Mouse (Mus musculus) kidney, embryonic 15.5 days (tissue): ENCODE results near the gene Gm4305. TPM values are rescaled to one million over a fixed set of nuclear protein-coding genes. Genes with fewer than 3 reads are reported as not detected.
"Not testable (repeated sequence)": the region's sequence is repeated elsewhere in the genome, so short reads cannot be mapped to it uniquely, and the experiment has no call there.

ENCODE experiments used
- ATAC-seq: fragments of 200-750 bp; cut with Nextera tagmentation; replicated peaks from 2 replicates; pipeline ENCODE4 v1.8.0; 2017; ENCODE audit warnings: moderate TSS enrichment; ENCODE audit not compliant: low FRiP score
- H3K27ac ChIP-seq: fragments of 300-500 bp; sonication (generic); 2 replicates; pipeline ENCODE4 v1.5.1; 2015; ENCODE audit warnings: mild to moderate bottlenecking, inconsistent platforms
- H3K27me3 ChIP-seq: fragments of 300-500 bp; sonication (generic); 2 replicates; pipeline ENCODE4 v1.6.1; 2015; ENCODE audit warnings: inconsistent platforms
- H3K36me3 ChIP-seq: fragments of 300-500 bp; sonication (generic); 2 replicates; pipeline ENCODE4 v1.6.1; 2015; ENCODE audit warnings: inconsistent platforms
- H3K4me1 ChIP-seq: fragments of 300-500 bp; sonication (generic); 2 replicates; pipeline ENCODE4 v1.6.1; 2015; ENCODE audit warnings: inconsistent platforms
- H3K4me2 ChIP-seq: fragments of 300-500 bp; sonication (generic); 2 replicates; pipeline ENCODE4 v1.6.1; 2015; ENCODE audit warnings: moderate library complexity, mild to moderate bottlenecking, inconsistent platforms
- H3K4me3 ChIP-seq: fragments of 300-500 bp; sonication (generic); replicated peaks from 2 replicates; pipeline ENCODE4 v1.5.1; 2015; ENCODE audit warnings: mild to moderate bottlenecking, inconsistent platforms
- H3K9ac ChIP-seq: fragments of 300-500 bp; sonication (generic); 2 replicates; pipeline ENCODE4 v1.6.1; 2015; ENCODE audit warnings: mild to moderate bottlenecking, inconsistent platforms
- H3K9me3 ChIP-seq: fragments of 300-500 bp; sonication (generic); replicated peaks from 2 replicates; pipeline ENCODE4 v1.6.1; 2016; ENCODE audit warnings: inconsistent platforms
- WGBS: fragments of 180-500 bp; shearing (Covaris S2); methylation state at CpG from one replicate; pipeline ENCODE4 v1.1.7; 2015; ENCODE audit warnings: mixed read lengths; 5-methylcytosine and 5-hydroxymethylcytosine counted together
- polyA plus RNA-seq: library from polyadenylated mRNA; unstranded; fragments of >200 nt; fragmentation: Nextera tagmentation; extraction: Ambion mirVana; gene quantifications from 2 replicates; pipeline ENCODE4 v1.2.1, GENCODE M21; 2015

Gene Gm4305
- polyA plus RNA-seq, result not detected in 2 replicates

DNA sequence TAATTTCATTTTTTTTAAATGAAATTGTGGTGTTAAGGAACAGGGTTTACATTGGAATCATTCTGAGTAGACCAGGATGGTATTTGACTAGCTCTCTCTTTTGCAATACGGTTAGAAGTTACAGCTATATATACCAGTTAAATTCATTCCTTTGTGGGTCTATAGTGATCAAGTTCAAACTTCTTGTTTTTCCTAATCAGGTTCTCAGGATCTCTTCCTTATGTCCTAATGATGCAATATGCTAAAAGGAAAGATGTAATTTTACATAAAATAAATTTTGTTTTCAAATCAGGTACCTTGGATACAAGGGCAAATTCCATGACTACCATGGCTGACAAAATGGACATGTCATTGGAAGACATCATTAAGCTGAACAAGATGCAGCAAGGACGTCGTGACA is at the start of gene Gm4305:
Gene Gm4305, plus strand, starts transcription at position 301 of the 400 bp plus-strand sequence.
- H3K9me3 ChIP-seq, H3K9ac ChIP-seq, H3K4me1 ChIP-seq, H3K27ac ChIP-seq, H3K27me3 ChIP-seq, H3K36me3 ChIP-seq, H3K4me2 ChIP-seq, ATAC-seq, H3K4me3 ChIP-seq: not testable (repeated sequence)
- WGBS, result no CpG with 5 or more reads among the region's 3 CpGs

DNA sequence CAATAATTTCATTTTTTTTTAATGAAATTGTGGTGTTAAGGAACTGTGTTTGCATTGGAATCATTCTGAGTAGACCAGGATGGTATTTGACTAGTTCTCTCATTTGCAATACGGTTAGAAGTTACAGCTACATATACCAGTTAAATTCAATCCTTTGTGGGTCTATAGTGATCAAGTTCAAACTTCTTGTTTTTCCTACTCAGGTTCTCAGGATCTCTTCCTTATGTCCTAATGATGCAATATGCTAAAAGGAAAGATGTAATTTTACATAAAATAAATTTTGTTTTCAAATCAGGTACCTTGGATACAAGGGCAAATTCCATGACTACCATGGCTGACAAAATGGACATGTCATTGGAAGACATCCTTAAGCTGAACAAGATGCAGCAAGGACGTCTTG is 15.5 kb upstream of the Gm4305 start, which contains the start of gene Gm4301:
Gene Gm4301, plus strand, starts transcription at position 301 of the 400 bp plus-strand sequence.
- no CpG with 5 or more reads among the region's 2 CpGs for WGBS
- ATAC-seq, H3K36me3 ChIP-seq, H3K4me3 ChIP-seq, H3K4me2 ChIP-seq, H3K4me1 ChIP-seq, H3K27me3 ChIP-seq, H3K27ac ChIP-seq, H3K9me3 ChIP-seq, H3K9ac ChIP-seq: not testable (repeated sequence)

GRCm38 (mm10) chr10:100340536-100340935 is 10.4 kb upstream of the Gm4305 start, which contains the start of gene Gm4302:
Gm4302 (plus strand) TSS chr10:100340836.
- H3K36me3 ChIP-seq, result not testable (repeated sequence)

DNA sequence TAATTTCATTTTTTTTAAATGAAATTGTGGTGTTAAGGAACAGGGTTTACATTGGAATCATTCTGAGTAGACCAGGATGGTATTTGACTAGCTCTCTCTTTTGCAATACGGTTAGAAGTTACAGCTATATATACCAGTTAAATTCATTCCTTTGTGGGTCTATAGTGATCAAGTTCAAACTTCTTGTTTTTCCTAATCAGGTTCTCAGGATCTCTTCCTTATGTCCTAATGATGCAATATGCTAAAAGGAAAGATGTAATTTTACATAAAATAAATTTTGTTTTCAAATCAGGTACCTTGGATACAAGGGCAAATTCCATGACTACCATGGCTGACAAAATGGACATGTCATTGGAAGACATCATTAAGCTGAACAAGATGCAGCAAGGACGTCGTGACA is 5.2 kb upstream of the Gm4305 start, which contains the start of gene Gm4303:
Gene Gm4303, plus strand, starts transcription at position 301 of the 400 bp plus-strand sequence.
- H3K9me3 ChIP-seq, H3K4me3 ChIP-seq, H3K4me1 ChIP-seq, ATAC-seq, H3K4me2 ChIP-seq, H3K27me3 ChIP-seq, H3K27ac ChIP-seq, H3K9ac ChIP-seq, H3K36me3 ChIP-seq: not testable (repeated sequence)
- WGBS, result no CpG with 5 or more reads among the region's 3 CpGs

More at GRCm38 (mm10) chr10:100340536-100340935, 10.4 kb upstream of the Gm4305 start, which contains the start of gene Gm4302:
- H3K27me3 ChIP-seq, H3K9me3 ChIP-seq, H3K4me1 ChIP-seq, H3K27ac ChIP-seq, ATAC-seq, H3K9ac ChIP-seq, H3K4me3 ChIP-seq, H3K4me2 ChIP-seq: not testable (repeated sequence)
- no CpG with 5 or more reads among the region's 3 CpGs for WGBS

- H3K27ac ChIP-seq, H3K4me2 ChIP-seq, ATAC-seq, H3K36me3 ChIP-seq, H3K9ac ChIP-seq, H3K27me3 ChIP-seq, H3K9me3 ChIP-seq, H3K4me3 ChIP-seq, H3K4me1 ChIP-seq: not testable (repeated sequence)
- WGBS, result 85% methylated on average over 2 of the region's 2 CpGs
Observed at GRCm38 (mm10) chr10:100356841-100357240, 5.9 kb downstream of the Gm4305 start.

DNA sequence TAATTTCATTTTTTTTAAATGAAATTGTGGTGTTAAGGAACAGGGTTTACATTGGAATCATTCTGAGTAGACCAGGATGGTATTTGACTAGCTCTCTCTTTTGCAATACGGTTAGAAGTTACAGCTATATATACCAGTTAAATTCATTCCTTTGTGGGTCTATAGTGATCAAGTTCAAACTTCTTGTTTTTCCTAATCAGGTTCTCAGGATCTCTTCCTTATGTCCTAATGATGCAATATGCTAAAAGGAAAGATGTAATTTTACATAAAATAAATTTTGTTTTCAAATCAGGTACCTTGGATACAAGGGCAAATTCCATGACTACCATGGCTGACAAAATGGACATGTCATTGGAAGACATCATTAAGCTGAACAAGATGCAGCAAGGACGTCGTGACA is 10.1 kb downstream of the Gm4305 start, which contains the start of gene Gm4307:
Gene Gm4307, plus strand, starts transcription at position 301 of the 400 bp plus-strand sequence.
- not testable (repeated sequence) for H3K4me1 ChIP-seq, H3K4me2 ChIP-seq, H3K9ac ChIP-seq, H3K9me3 ChIP-seq, ATAC-seq, H3K27ac ChIP-seq, H3K36me3 ChIP-seq, H3K4me3 ChIP-seq, H3K27me3 ChIP-seq
- no CpG with 5 or more reads among the region's 3 CpGs for WGBS

GRCm38 (mm10) chr10:100382460-100382859 is 31.6 kb downstream of the Gm4305 start, which contains the start of gene Gm4312:
Gm4312 (minus strand) TSS chr10:100382560.
- WGBS, result no CpG with 5 or more reads among the region's 2 CpGs
- not testable (repeated sequence) for H3K36me3 ChIP-seq, H3K4me3 ChIP-seq

More at GRCm38 (mm10) chr10:100382460-100382859, 31.6 kb downstream of the Gm4305 start, which contains the start of gene Gm4312:
- H3K4me2 ChIP-seq, ATAC-seq, H3K27ac ChIP-seq, H3K9ac ChIP-seq, H3K4me1 ChIP-seq, H3K27me3 ChIP-seq, H3K9me3 ChIP-seq: not testable (repeated sequence)

Other genes starting within 250 kb of the Gm4305 start
- gene Gm4301, start 15.4 kb upstream of the Gm4305 start, polyA plus RNA-seq, result not detected in 2 replicates
- gene Gm4302, start 10.3 kb upstream of the Gm4305 start, polyA plus RNA-seq, result not detected in 2 replicates
- gene Gm4303, start 5.1 kb upstream of the Gm4305 start, polyA plus RNA-seq, result not detected in 2 replicates
- gene Gm4307, start 10.2 kb downstream of the Gm4305 start, polyA plus RNA-seq, result not detected in 2 replicates
- not detected in 2 replicates for gene Gm4312, start 31.5 kb downstream of the Gm4305 start, polyA plus RNA-seq
- 24.6 and 27.3 TPM in 2 replicates for gene Tmtc3, start 136.3 kb downstream of the Gm4305 start, polyA plus RNA-seq
- 5.5 and 5.7 TPM in 2 replicates for gene Cep290, start 136.5 kb downstream of the Gm4305 start, polyA plus RNA-seq
- gene 4930430F08Rik, start 239.3 kb downstream of the Gm4305 start, polyA plus RNA-seq, result 8.5 and 11.6 TPM in 2 replicates
- not detected in 2 replicates for gene 1700017N19Rik, start 239.4 kb downstream of the Gm4305 start, polyA plus RNA-seq